Mouse (Mus musculus) erythroblast, adult 5-6 weeks (primary cell): ENCODE results near the gene Tnpo3. TPM values are rescaled to one million over a fixed set of nuclear protein-coding genes. Genes with fewer than 3 reads are reported as not detected.

Experiments used
- ATAC-seq: replicated peaks from 2 replicates; pipeline ENCODE4 v1.8.0; 2016; ENCODE audit warnings: moderate number of reproducible peaks, mild to moderate bottlenecking, moderate TSS enrichment, inconsistent platforms; ENCODE audit not compliant: poor library complexity, low FRiP score, severe bottlenecking
- total RNA-seq, 2 experiments: library from RNA; stranded (forward) in 1 of 2; stranded (reverse) in 1 of 2; fragments of 150-400 nt in 1 of 2; fragments of 200-764, 138-1000 nt in 1 of 2; gene quantifications; 2 replicates each; pipeline versions ENCODE4 v1.2.3 to v1.2.4; 2015 to 2017; ENCODE audit warnings: low replicate concordance in 2 of 2

Tnpo3 gene
- 16.3 and 34.7 TPM in 2 replicates for total RNA-seq (2015; ENCODE audit: low replicate concordance)
- 22.6 and 26.1 TPM in 2 replicates for total RNA-seq (2017; ENCODE audit: low replicate concordance)

GRCm38 (mm10) chr6:29609111-29610019 is at the start of gene Tnpo3:
TSS of gene Tnpo3 (minus strand) at chr6:29609887.
- peak; percentile 98 for ATAC-seq

DNA sequence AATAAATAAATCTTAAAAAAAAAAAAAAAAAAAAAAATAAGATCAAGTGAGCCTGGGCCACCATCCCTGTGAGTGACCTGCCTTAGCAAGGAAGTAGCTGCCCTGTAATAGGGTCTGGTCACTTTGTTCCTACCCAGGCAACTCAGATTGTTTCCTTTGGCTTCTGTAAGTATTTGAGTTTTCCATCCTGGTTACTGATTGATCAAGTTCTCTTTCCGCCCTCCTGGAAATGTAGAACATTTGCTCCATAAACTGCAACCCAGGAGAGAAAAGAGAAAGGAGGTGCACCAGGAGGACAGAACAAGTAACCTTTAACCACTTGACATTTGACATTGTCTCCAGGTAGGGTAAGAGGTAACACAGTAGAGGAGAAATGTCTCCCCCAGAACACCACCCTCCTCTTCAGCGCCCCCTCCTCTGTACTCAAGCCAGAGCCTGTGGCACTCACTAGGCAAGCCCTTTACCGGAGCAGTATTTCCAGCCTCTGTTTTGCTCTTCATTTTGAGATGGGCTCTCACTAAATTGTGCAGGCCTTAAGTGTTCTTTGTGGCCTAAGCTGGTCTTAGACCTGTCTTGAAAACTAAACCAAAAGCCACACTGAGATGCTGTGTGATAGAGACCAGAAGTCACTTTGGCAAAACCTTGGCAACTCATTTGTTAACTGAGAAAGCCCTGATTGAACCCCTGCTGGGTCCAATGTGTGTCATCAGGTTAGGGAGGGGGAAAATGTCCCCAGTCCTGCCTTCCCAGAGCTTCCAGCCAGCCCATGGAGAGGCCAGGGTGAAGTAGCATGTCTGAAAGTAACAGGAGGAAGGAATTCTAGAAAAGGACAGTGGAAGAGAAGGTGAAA is 49.2 kb upstream of the Tnpo3 start:
- ATAC-seq: no peak

- ATAC-seq: no peak
These were observed 43.6 kb upstream of the Tnpo3 start for GRCm38 (mm10) chr6:29653271-29653670.

GRCm38 (mm10) chr6:29650170-29650549 is 40.5 kb upstream of the Tnpo3 start:
- peak; percentile 32; the same call in 1 of the 2 replicates for ATAC-seq

DNA sequence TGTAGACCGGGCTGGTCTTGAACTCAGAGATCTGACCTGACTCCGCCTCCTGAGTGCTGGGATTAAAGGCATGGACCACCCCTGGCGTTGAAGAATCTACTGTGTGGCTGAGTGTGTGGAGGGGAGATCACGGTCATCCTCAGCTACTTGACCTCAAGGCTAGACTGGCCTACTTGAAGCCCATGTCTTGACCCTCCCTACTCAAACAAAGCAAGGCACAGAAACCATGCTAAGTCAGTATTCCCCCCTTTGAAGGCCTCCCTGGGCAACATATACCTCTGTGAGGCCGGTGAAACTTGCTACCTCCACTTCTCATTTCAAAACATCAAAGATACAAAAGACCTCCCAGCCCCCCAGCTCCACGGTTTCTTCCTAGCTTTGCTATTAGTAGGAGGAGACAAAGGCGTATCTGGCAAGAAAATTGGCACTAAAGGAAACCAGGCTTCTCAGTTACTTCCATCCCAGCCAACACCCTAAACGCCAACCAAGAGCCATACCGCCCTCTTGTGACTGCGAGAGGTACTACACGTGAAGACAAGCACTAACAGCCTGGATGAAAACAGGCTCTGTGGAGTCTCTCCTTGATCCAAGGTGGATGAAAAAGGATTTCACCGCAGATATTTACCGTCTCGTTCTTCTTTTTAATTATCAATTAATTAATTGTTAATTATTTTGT is 39.9 kb upstream of the Tnpo3 start:
- ATAC-seq: peak; percentile 89

GRCm38 (mm10) chr6:29641816-29642215 is 32.1 kb upstream of the Tnpo3 start:
- ATAC-seq: no peak

DNA sequence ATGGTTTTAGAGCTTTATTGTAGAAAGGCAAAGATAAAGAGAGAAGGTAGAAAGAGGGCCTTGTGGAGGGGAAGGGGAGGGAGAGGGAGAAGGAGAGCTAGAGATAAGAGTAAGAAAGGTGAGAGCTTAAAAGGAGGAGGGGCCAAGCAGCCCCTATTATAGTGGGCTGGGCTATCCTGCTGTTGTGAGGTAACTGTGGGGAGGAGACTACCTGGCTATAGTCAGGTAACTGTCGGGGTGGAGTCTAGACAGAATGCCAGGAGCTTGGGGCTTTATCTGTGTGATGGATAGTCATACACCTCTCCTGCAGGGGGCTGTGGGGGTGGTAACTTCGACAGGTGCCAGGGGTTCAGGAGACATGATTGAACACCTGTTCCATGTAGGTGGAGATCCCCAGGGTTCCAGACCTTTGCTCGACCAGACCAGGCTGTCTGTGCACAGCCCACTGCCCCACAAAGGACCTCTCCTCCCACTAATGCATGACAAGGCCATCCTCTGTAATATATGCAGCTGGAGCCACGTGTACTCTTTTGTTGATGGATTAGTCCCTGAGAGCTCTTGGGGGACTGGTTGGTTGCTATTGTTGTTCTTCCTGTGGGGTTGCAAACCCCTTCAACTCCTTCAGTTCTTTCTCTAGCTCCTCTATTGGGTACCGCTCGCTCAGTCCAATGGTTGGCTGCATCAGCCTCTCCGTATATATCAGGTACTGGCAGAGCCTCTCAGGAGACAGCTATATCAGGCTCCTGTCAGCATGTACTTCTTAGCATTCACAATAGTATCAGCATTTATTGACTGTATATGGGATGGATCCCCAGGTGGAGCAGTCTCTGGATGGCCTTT is 30.1 kb upstream of the Tnpo3 start:
- no peak for ATAC-seq

DNA sequence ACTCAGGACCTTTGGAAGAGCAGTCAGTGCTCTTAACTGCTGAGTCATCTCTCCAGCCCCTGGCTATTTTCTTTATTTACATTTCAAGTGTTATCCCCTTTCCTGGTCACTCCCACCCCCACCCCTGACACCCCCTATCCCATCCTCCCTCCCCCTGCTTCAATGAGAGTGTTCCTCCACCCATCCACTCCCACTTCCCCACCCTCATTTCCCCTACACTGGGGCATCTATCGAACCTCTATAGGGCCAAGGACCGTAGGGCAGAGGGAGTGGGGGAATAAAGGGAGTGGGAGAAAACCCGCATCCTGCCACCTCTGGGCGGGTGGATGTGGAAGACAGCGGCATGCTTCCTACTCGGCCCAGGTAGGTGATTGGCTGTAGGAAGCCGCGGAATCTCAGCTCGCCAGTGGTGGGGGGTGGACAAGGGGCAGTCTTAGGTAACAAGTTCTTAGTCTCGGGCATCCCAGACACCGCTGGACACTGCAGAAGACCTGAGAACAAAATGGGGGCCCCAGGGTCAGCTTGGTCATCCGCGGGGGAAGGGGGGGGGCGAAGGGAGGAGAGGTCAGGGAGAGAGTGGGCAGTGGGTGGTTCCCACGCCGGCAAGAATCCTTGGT is 29.3 kb upstream of the Tnpo3 start:
- no peak for ATAC-seq

GRCm38 (mm10) chr6:29637397-29638373 is 28.0 kb upstream of the Tnpo3 start:
- ATAC-seq: no peak

DNA sequence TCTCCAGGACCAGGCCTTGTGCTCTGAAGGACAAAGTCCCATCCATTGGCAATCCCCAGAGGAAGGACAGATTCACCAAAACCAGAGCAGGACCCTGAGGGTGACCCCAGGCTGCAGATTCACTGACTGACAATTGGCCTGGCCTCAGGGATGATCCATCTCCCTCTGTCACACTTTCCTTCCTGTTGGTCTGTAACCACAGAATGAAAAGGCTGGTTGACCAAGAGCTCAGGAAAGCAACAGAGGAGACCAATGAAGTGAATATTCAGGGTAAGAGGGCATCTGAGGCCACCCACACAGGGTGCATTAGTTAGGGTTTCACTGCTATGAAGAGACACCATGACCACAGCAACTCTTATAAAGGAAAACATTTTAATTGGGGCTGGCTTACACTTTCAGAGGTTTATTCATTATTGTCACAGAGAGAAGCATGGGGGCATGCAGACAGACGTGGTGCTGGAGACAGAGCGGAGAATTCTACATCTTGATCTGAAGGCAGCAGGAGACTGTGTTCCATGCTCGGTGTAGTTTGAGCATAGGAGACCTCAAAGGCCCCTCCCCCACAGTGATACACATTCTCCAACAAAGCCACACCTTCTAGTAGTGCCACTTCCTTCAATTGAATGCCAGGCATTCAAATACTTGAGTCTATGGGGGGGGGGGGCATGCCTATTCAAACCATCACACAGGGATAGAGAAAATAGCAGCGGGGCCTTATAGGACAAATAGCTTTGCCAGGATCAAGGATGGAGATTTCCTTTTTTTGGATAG is 26.8 kb upstream of the Tnpo3 start:
- no peak for ATAC-seq

GRCm38 (mm10) chr6:29634537-29634936 is 24.9 kb upstream of the Tnpo3 start:
- ATAC-seq: no peak

GRCm38 (mm10) chr6:29632552-29633292 is 23.0 kb upstream of the Tnpo3 start:
- ATAC-seq: no peak

- ATAC-seq: no peak
These were observed 22.3 kb upstream of the Tnpo3 start for GRCm38 (mm10) chr6:29631751-29632551.

- no peak for ATAC-seq
These were observed 20.5 kb upstream of the Tnpo3 start for GRCm38 (mm10) chr6:29630216-29630615.

GRCm38 (mm10) chr6:29627756-29628155 is 18.1 kb upstream of the Tnpo3 start:
- ATAC-seq: no peak
